Mouse (Mus musculus) embryonic facial prominence, embryonic 14.5 days (tissue): ENCODE results near the gene Lix1l. TPM values are rescaled to one million over a fixed set of nuclear protein-coding genes. Genes with fewer than 3 reads are reported as not detected.
A peak's percentile ranks its signal among the peaks of the same experiment; 100 is the strongest.

ENCODE experiments used
- ATAC-seq: fragments of 200-750 bp; cut with Nextera tagmentation; 2 replicates; pipeline ENCODE4 v1.8.0; 2017; ENCODE audit warnings: low read depth, moderate number of reproducible peaks, moderate TSS enrichment
- DNase-seq: peaks from one replicate; pipeline ENCODE4 v3.0.0-alpha.2; 2015; ENCODE audit warnings: low spot score
- H3K27ac ChIP-seq: fragments of 300-500 bp; sonication (generic); replicated peaks from 2 replicates; pipeline ENCODE4 v1.5.1; 2014; ENCODE audit warnings: low read depth, mild to moderate bottlenecking, low read length, moderate library complexity
- H3K27me3 ChIP-seq: fragments of 300-500 bp; sonication (generic); replicated peaks from 2 replicates; pipeline ENCODE4 v1.6.1; 2014; ENCODE audit warnings: low read length; ENCODE audit not compliant: control insufficient read depth, insufficient read depth
- H3K36me3 ChIP-seq: fragments of 300-500 bp; sonication (generic); 2 replicates; pipeline ENCODE4 v1.6.1; 2014; ENCODE audit warnings: low read length, mixed read lengths; ENCODE audit not compliant: control insufficient read depth, insufficient read depth
- H3K4me1 ChIP-seq: fragments of 300-500 bp; sonication (generic); 2 replicates; pipeline ENCODE4 v1.6.1; 2014; ENCODE audit warnings: antibody characterized with exemption, low read length; ENCODE audit not compliant: control insufficient read depth, insufficient read depth
- H3K4me2 ChIP-seq: fragments of 300-500 bp; sonication (generic); 2 replicates; pipeline ENCODE4 v1.6.1; 2014; ENCODE audit warnings: low read depth, mild to moderate bottlenecking, low read length, moderate library complexity, mixed read lengths
- H3K4me3 ChIP-seq: fragments of 300-500 bp; sonication (generic); 2 replicates; pipeline ENCODE4 v1.5.1; 2014; ENCODE audit warnings: low read depth, mild to moderate bottlenecking, low read length
- H3K9ac ChIP-seq: fragments of 300-500 bp; sonication (generic); 2 replicates; pipeline ENCODE4 v1.6.1; 2014; ENCODE audit warnings: low read depth, mild to moderate bottlenecking, low read length, moderate library complexity, mixed read lengths
- H3K9me3 ChIP-seq: fragments of 300-500 bp; sonication (generic); 2 replicates; pipeline ENCODE4 v1.6.1; 2016; ENCODE audit warnings: low read length; ENCODE audit not compliant: control insufficient read depth
- WGBS: fragments of 180-500 bp; shearing (Covaris S2); extraction: QIAGEN DNeasy Blood & Tissue Kit; methylation state at CpG from one replicate; pipeline ENCODE4 v1.1.7; 2014; 5-methylcytosine and 5-hydroxymethylcytosine counted together
- polyA plus RNA-seq: library from polyadenylated mRNA; unstranded; fragments of >200 nt; fragmentation: Nextera tagmentation; extraction: Ambion mirVana; gene quantifications from 2 replicates; pipeline ENCODE4 v1.2.1, GENCODE M21; 2014

Lix1l gene
- polyA plus RNA-seq, 1 experiment from 2014 or later: 10.1 TPM

- no peak overlapping the region for H3K9ac ChIP-seq
- peak overlapping the region; percentile 72 for H3K27ac ChIP-seq
- H3K9me3 ChIP-seq: no peaks in the 10 kb centered on the region
- H3K4me2 ChIP-seq: peak overlapping the region; percentile 41; the same call in 1 of the 2 replicates
- H3K4me1 ChIP-seq: peaks cover 8% of the 10 kb centered on the region
- ATAC-seq (no peak), DNase-seq (no peak)
- peaks cover 5% of the 10 kb centered on the region; the same call in 1 of the 2 replicates for H3K36me3 ChIP-seq
- no peaks in the 10 kb centered on the region for H3K27me3 ChIP-seq
- no peak overlapping the region for H3K4me3 ChIP-seq
- 75% methylated on average over 4 of the region's 4 CpGs for WGBS
These were observed 23.4 kb upstream of the Lix1l start for GRCm38 (mm10) chr3:96577566-96577965.

GRCm38 (mm10) chr3:96578561-96579238 lies 22.2 kb upstream of the Lix1l start:
- WGBS: 79% methylated on average over 12 of the region's 12 CpGs
- no peak for ATAC-seq

GRCm38 (mm10) chr3:96579239-96579750 lies 21.7 kb upstream of the Lix1l start:
- H3K36me3 ChIP-seq: peaks cover 5% of the 10 kb centered on the region; the same call in 1 of the 2 replicates
- no peak overlapping the region for H3K4me2 ChIP-seq
- H3K27me3 ChIP-seq: no peaks in the 10 kb centered on the region
- no peaks in the 10 kb centered on the region for H3K9me3 ChIP-seq
- H3K4me3 ChIP-seq: no peak overlapping the region
- ATAC-seq (no peak), DNase-seq (no peak)
- peaks cover 8% of the 10 kb centered on the region for H3K4me1 ChIP-seq
- no peak overlapping the region for H3K9ac ChIP-seq
- no peak overlapping the region for H3K27ac ChIP-seq
- 67% methylated on average over 4 of the region's 4 CpGs for WGBS

More at GRCm38 (mm10) chr3:96578561-96579238, 22.2 kb upstream of the Lix1l start:
- Histone ChIP-seq H3K4me3 (no peak overlapping the region), H3K27me3 (no peaks in the 10 kb centered on the region), H3K27ac (no peak overlapping the region), H3K9me3 (no peaks in the 10 kb centered on the region), H3K9ac (no peak overlapping the region), H3K36me3 (peaks cover 5% of the 10 kb centered on the region; the same call in 1 of the 2 replicates), H3K4me1 (peaks cover 8% of the 10 kb centered on the region), H3K4me2 (no peak overlapping the region)
- DNase-seq: no peak

- 8% methylated on average over 16 of the region's 16 CpGs for WGBS
- H3K36me3 ChIP-seq: peaks cover 5% of the 10 kb centered on the region; the same call in 1 of the 2 replicates
- H3K9me3 ChIP-seq: no peaks in the 10 kb centered on the region
- DNase-seq (peak; percentile 93), ATAC-seq (peak; percentile 81)
- H3K27ac ChIP-seq: no peak overlapping the region
- peak overlapping the region; percentile 56 for H3K4me2 ChIP-seq
- H3K27me3 ChIP-seq: no peaks in the 10 kb centered on the region
- H3K4me1 ChIP-seq: peaks cover 8% of the 10 kb centered on the region
- peak overlapping the region; percentile 61 for H3K9ac ChIP-seq
- H3K4me3 ChIP-seq: peak overlapping the region; percentile 31
These were observed 21.0 kb upstream of the Lix1l start for GRCm38 (mm10) chr3:96579885-96580454.

- Histone ChIP-seq H3K9ac (no peak overlapping the region), H3K36me3 (peaks cover 5% of the 10 kb centered on the region; the same call in 1 of the 2 replicates), H3K9me3 (no peaks in the 10 kb centered on the region), H3K4me3 (no peak overlapping the region), H3K4me1 (peaks cover 7% of the 10 kb centered on the region), H3K27ac (no peak overlapping the region), H3K4me2 (no peak overlapping the region), H3K27me3 (no peaks in the 10 kb centered on the region)
- DNase-seq (no peak), ATAC-seq (no peak)
- 46% methylated on average over 6 of the region's 6 CpGs for WGBS
These were observed 19.8 kb upstream of the Lix1l start for GRCm38 (mm10) chr3:96581141-96581540.

GRCm38 (mm10) chr3:96581771-96582515 lies 19.0 kb upstream of the Lix1l start:
- H3K9ac ChIP-seq: no peak overlapping the region
- peaks cover 4% of the 10 kb centered on the region; the same call in 1 of the 2 replicates for H3K4me1 ChIP-seq
- no peak overlapping the region for H3K27ac ChIP-seq
- H3K9me3 ChIP-seq: no peaks in the 10 kb centered on the region
- DNase-seq (no peak), ATAC-seq (no peak)
- peaks cover 5% of the 10 kb centered on the region; the same call in 1 of the 2 replicates for H3K36me3 ChIP-seq
- WGBS: 79% methylated on average over 16 of the region's 16 CpGs
- no peaks in the 10 kb centered on the region for H3K27me3 ChIP-seq
- no peak overlapping the region for H3K4me3 ChIP-seq
- H3K4me2 ChIP-seq: no peak overlapping the region

GRCm38 (mm10) chr3:96583386-96583785 lies 17.6 kb upstream of the Lix1l start:
- H3K4me1 ChIP-seq: no peaks in the 10 kb centered on the region
- H3K36me3 ChIP-seq: peaks cover 5% of the 10 kb centered on the region; the same call in 1 of the 2 replicates
- no peak overlapping the region for H3K4me3 ChIP-seq
- DNase-seq (no peak), ATAC-seq (no peak)
- H3K27me3 ChIP-seq: no peaks in the 10 kb centered on the region
- 89% methylated on average over 5 of the region's 5 CpGs for WGBS
- no peak overlapping the region for H3K27ac ChIP-seq
- no peak overlapping the region for H3K9ac ChIP-seq
- H3K4me2 ChIP-seq: no peak overlapping the region
- no peaks in the 10 kb centered on the region for H3K9me3 ChIP-seq

- WGBS: 79% methylated on average over 4 of the region's 4 CpGs
- no peaks in the 10 kb centered on the region for H3K36me3 ChIP-seq
- DNase-seq (no peak), ATAC-seq (no peak)
- no peak overlapping the region for H3K27ac ChIP-seq
- H3K27me3 ChIP-seq: peaks cover 5% of the 10 kb centered on the region
- no peaks in the 10 kb centered on the region for H3K9me3 ChIP-seq
- no peak overlapping the region for H3K9ac ChIP-seq
- no peak overlapping the region for H3K4me2 ChIP-seq
- peaks cover 3% of the 10 kb centered on the region; the same call in 1 of the 2 replicates for H3K4me1 ChIP-seq
- H3K4me3 ChIP-seq: no peak overlapping the region
These were observed 10.3 kb upstream of the Lix1l start for GRCm38 (mm10) chr3:96590657-96591056.
